Mouse (Mus musculus): ENCODE data around the gene Ank.

Ank gene

GRCm38 (mm10) chr15:27577915-27578780, 111.7 kb downstream of the Ank start:
- no peak for DNase-seq

GRCm38 (mm10) chr15:27578918-27579317, 112.4 kb downstream of the Ank start:
- DNase-seq = no peak

GRCm38 (mm10) chr15:27579853-27580252, 113.4 kb downstream of the Ank start:
- no peak for DNase-seq

- DNase-seq = no peak
Observed at GRCm38 (mm10) chr15:27580771-27581170, 114.3 kb downstream of the Ank start.

- DNase-seq = no peak
Observed at GRCm38 (mm10) chr15:27581640-27582039, 115.2 kb downstream of the Ank start.

GRCm38 (mm10) chr15:27582428-27582827, 116.0 kb downstream of the Ank start:
- no peak for DNase-seq

- peak; percentile 73 for DNase-seq
Observed at GRCm38 (mm10) chr15:27583042-27583441, 116.6 kb downstream of the Ank start.

- peak; percentile 59 for DNase-seq
Observed at GRCm38 (mm10) chr15:27583620-27584019, 117.1 kb downstream of the Ank start.

GRCm38 (mm10) chr15:27585466-27586092, 119.1 kb downstream of the Ank start:
- DNase-seq = no peak

- no peak for DNase-seq
Observed at GRCm38 (mm10) chr15:27586093-27586480, 119.6 kb downstream of the Ank start.

- peak; percentile 51 for DNase-seq
Observed at GRCm38 (mm10) chr15:27588087-27588826, 121.8 kb downstream of the Ank start.

- DNase-seq = no peak
Observed at GRCm38 (mm10) chr15:27590812-27591211, 124.3 kb downstream of the Ank start.

- DNase-seq = no peak
Observed at GRCm38 (mm10) chr15:27592620-27593320, 126.3 kb downstream of the Ank start.

- peak; percentile 61 for DNase-seq
Observed at GRCm38 (mm10) chr15:27593717-27594116, 127.2 kb downstream of the Ank start.

GRCm38 (mm10) chr15:27594973-27595372, 128.5 kb downstream of the Ank start:
- DNase-seq = no peak

GRCm38 (mm10) chr15:27595560-27595959, 129.1 kb downstream of the Ank start:
- peak; percentile 49 for DNase-seq

- no peak for DNase-seq
Observed at GRCm38 (mm10) chr15:27596463-27597140, 130.1 kb downstream of the Ank start.

GRCm38 (mm10) chr15:27597516-27597915, 131.0 kb downstream of the Ank start:
- DNase-seq = no peak

GRCm38 (mm10) chr15:27598786-27599385, 132.4 kb downstream of the Ank start:
- DNase-seq = no peak

- DNase-seq = no peak
Observed at GRCm38 (mm10) chr15:27600524-27600923, 134.0 kb downstream of the Ank start.

GRCm38 (mm10) chr15:27604558-27604957, 138.1 kb downstream of the Ank start:
- no peak for DNase-seq

- DNase-seq = no peak
Observed at GRCm38 (mm10) chr15:27605252-27605651, 138.8 kb downstream of the Ank start.
